Mouse (Mus musculus) gastrocnemius, adult 18-20 months (tissue): ENCODE results near the gene Tmprss13. TPM values are rescaled to one million over a fixed set of nuclear protein-coding genes. Genes with fewer than 3 reads are reported as not detected.

Experiments used
- DNase-seq: peaks from one replicate; pipeline ENCODE4 v3.0.0; 2021; ENCODE audit warnings: low spot score
- total RNA-seq, 2 experiments: library from RNA; stranded (reverse); gene quantifications; 2 replicates each; pipeline ENCODE4 v1.2.3; 2021

The Tmprss13 gene
- total RNA-seq, 2 experiments from 2014 or later, result 0.27 to 0.64 TPM

GRCm38 (mm10) chr9:45382336-45382735 is 63.4 kb downstream of the Tmprss13 start:
- DNase-seq, result no peak

DNA sequence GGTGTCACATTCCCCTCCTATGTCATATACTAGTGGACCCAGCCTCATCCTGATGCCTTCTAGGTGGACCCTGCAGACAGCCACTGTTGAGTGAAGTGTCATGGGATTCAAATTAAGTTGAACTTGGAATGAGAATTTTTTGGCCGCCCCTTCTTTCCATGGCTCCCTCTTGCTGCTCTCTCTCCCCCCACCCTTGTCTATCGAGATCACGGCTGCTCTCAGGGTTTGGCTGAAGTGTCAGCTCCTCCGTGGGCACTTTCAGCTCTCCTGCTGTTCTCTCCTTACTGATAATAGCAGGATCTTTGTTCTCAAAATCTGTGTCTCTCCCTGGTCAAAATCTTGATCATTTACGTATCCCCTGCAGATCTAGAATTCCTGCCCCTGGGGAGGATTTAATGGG is 63.9 kb downstream of the Tmprss13 start:
- no peak for DNase-seq

- no peak for DNase-seq
Measured at GRCm38 (mm10) chr9:45383883-45384282, 65.0 kb downstream of the Tmprss13 start.

DNA sequence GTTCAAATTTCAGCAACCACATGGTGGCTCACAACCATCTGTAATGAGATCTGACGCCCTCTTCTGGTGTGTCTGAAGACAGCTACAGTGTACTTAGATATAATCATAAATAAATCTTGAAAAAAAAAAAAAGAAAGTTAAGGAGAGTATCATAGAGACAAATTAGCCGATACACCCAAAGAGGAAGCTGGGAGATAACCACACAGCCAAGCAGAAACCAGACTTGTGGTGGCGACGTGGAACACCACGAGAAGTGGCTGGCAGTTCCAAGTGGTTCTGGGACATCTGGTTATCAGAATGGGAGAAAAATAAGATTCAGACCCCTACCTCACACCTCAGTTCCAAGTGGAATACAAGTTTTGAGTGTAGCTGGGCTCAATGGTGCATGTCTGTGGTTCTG is 67.8 kb downstream of the Tmprss13 start:
- DNase-seq, result no peak

- peak; percentile 89 for DNase-seq
Measured at GRCm38 (mm10) chr9:45388385-45388994, 69.6 kb downstream of the Tmprss13 start.

- DNase-seq, result no peak
Measured at GRCm38 (mm10) chr9:45389596-45389995, 70.7 kb downstream of the Tmprss13 start.

- no peak for DNase-seq
Measured at GRCm38 (mm10) chr9:45391299-45391698, 72.4 kb downstream of the Tmprss13 start.

DNA sequence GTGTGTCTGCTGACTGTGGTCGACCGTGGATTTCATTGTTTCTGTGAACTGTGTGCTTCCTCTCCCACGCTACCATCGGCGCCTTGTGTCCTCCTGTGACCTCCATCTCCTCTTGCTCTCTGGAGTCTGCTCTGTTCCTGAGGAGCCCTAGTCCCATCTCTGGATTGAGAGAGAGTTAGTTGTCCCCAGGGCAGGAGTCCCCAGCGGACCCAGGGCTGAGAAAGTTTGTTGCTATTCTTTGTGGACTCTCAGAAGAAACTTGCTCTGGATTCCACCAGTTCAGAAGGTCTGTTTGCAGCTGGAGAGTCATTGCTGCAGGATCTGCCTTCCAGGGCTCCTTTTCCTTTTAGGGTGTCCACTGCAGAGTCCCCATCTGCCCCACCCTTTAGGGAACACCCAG is 76.3 kb downstream of the Tmprss13 start:
- no peak for DNase-seq

- no peak for DNase-seq
Measured at GRCm38 (mm10) chr9:45395796-45396195, 76.9 kb downstream of the Tmprss13 start.

Other genes starting within 250 kb of the Tmprss13 start
- gene Jaml, start 239.9 kb upstream of the Tmprss13 start, total RNA-seq, result under 1 TPM; 0.14 to 0.40 TPM
- 1 to 10 TPM; 2.2 to 2.5 TPM for gene Scn2b, start 201.3 kb upstream of the Tmprss13 start, total RNA-seq
- 100 to 1,000 TPM; 256 to 268 TPM for gene Scn4b, start 180.7 kb upstream of the Tmprss13 start, total RNA-seq
- 1 to 10 TPM; 1.2 to 1.7 TPM for gene BC049352, start 137.1 kb upstream of the Tmprss13 start, total RNA-seq
- gene Tmprss4, start 115.0 kb upstream of the Tmprss13 start, total RNA-seq, result not detected
- gene Il10ra, start 50.0 kb upstream of the Tmprss13 start, total RNA-seq, result under 1 TPM; 0.43 to 0.64 TPM
- gene Fxyd6, start 51.1 kb downstream of the Tmprss13 start, total RNA-seq, result 10 to 100 TPM; 55.0 to 93.3 TPM
- 1 to 10 TPM; 2.4 to 3.8 TPM for gene Fxyd2, start 80.6 kb downstream of the Tmprss13 start, total RNA-seq
- gene Dscaml1, start 107.5 kb downstream of the Tmprss13 start, total RNA-seq, result not detected